Mouse (Mus musculus): Measurements from ENCODE around the gene Slc5a2. TPM values are rescaled to one million over a fixed set of nuclear protein-coding genes. Genes with fewer than 3 reads are reported as not detected.

Slc5a2 gene
- polyA plus RNA-seq, 1 experiment from 2014 or later, result not detected

GRCm38 (mm10) chr7:128320219-128320816 lies 54.9 kb downstream of the Slc5a2 start:
- Histone ChIP-seq H3K9me3 (no peaks in the 10 kb centered on the region), H3K4me2 (no peak overlapping the region), H3K27me3 (no peaks in the 10 kb centered on the region), H3K4me1 (peaks cover 13% of the 10 kb centered on the region), H3K27ac (no peak overlapping the region), H3K4me3 (no peak overlapping the region), H3K36me3 (no peaks in the 10 kb centered on the region), H3K9ac (no peak overlapping the region)
- ATAC-seq (ENCODE audit: insufficient number of reproducible peaks, low FRiP score, low TSS enrichment, low read depth), result no peak
- WGBS, result 70% methylated on average over 2 of the region's 2 CpGs

GRCm38 (mm10) chr7:128321260-128321659 lies 55.8 kb downstream of the Slc5a2 start:
- H3K27me3 ChIP-seq, result no peaks in the 10 kb centered on the region

More at GRCm38 (mm10) chr7:128321260-128321659, 55.8 kb downstream of the Slc5a2 start:
- Histone ChIP-seq H3K4me1 (peaks cover 13% of the 10 kb centered on the region), H3K36me3 (no peaks in the 10 kb centered on the region), H3K9me3 (no peaks in the 10 kb centered on the region), H3K9ac (no peak overlapping the region), H3K4me3 (no peak overlapping the region), H3K27ac (no peak overlapping the region), H3K4me2 (no peak overlapping the region)
- WGBS, result 39% methylated on average over 7 of the region's 7 CpGs
- peak; percentile 23; the same call in 1 of the 2 replicates for ATAC-seq (ENCODE audit: insufficient number of reproducible peaks, low FRiP score, low TSS enrichment, low read depth)

Small RNA genes lying within 50 kb of the gene (microRNA-seq; reads per million reads assigned to microRNA genes)
- 0.61 reads per million for gene Mir3103

Other genes starting within 250 kb of the Slc5a2 start
- gene Itgam, start 203.0 kb upstream of the Slc5a2 start, polyA plus RNA-seq (2015; fragmentation: Nextera tagmentation; extraction: Ambion mirVana), result 2.1 and 2.3 TPM in 2 replicates
- gene Gm49368, start 203.0 kb upstream of the Slc5a2 start, polyA plus RNA-seq (2015; fragmentation: Nextera tagmentation; extraction: Ambion mirVana), result not detected in 2 replicates
- gene Itgax, start 136.1 kb upstream of the Slc5a2 start, polyA plus RNA-seq (2015; fragmentation: Nextera tagmentation; extraction: Ambion mirVana), result 0.10 TPM in 2 replicates
- gene Itgad, start 111.3 kb upstream of the Slc5a2 start, polyA plus RNA-seq (2015; fragmentation: Nextera tagmentation; extraction: Ambion mirVana), result not detected in 2 replicates
- gene Cox6a2, start 59.3 kb upstream of the Slc5a2 start, polyA plus RNA-seq (2015; fragmentation: Nextera tagmentation; extraction: Ambion mirVana), result 39.0 and 132 TPM in 2 replicates
- gene Armc5, start 28.3 kb upstream of the Slc5a2 start, polyA plus RNA-seq (2015; fragmentation: Nextera tagmentation; extraction: Ambion mirVana), result 16.8 and 18.4 TPM in 2 replicates
- gene 9130023H24Rik, start 27.6 kb upstream of the Slc5a2 start, polyA plus RNA-seq (2015; fragmentation: Nextera tagmentation; extraction: Ambion mirVana), result 7.4 and 9.1 TPM in 2 replicates
- 58.2 and 72.5 TPM in 2 replicates for gene Tgfb1i1, start 18.8 kb upstream of the Slc5a2 start, polyA plus RNA-seq (2015; fragmentation: Nextera tagmentation; extraction: Ambion mirVana)
- gene BC017158, start 32.5 kb downstream of the Slc5a2 start, polyA plus RNA-seq (2015; fragmentation: Nextera tagmentation; extraction: Ambion mirVana), result 25.2 and 26.3 TPM in 2 replicates
- gene Rgs10, start 153.1 kb downstream of the Slc5a2 start, polyA plus RNA-seq (2015; fragmentation: Nextera tagmentation; extraction: Ambion mirVana), result 13.8 and 14.2 TPM in 2 replicates
- gene Tial1, start 196.1 kb downstream of the Slc5a2 start, polyA plus RNA-seq (2015; fragmentation: Nextera tagmentation; extraction: Ambion mirVana), result 23.5 and 27.4 TPM in 2 replicates